Mouse (Mus musculus): ENCODE measurements around the gene Mmp24.

DNA sequence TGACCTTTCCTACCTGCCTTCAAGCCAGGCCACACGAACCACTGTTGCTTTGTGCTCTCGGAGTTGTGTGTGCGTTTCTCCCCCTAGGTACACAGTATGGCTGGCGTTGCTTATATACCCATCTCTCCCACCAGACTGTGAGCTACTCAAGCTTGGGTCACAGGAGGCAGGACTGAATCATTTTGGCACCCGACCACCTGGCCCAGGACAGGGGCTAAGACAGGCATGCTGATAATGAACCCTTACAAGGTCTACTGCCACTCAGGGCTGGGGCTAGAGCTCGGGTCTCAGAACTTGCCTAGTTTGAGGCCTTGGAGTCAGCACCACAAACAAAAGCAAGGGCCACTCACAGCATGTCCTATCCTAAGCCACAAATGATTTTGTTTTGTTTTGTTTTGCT is 86.4 kb downstream of the Mmp24 start:
- no peak for TF ChIP-seq CTCF (IDR thresholded peaks at IDR 0.05; ENCODE audit: low read depth)
- TF ChIP-seq EP300 (IDR thresholded peaks at IDR 0.05; ENCODE audit: low read depth): no peak

All from heart, postnatal 0 days (tissue).